Mouse (Mus musculus) hindbrain, embryonic 13.5 days (tissue): ENCODE data around the gene 4930435E12Rik. TPM values are rescaled to one million over a fixed set of nuclear protein-coding genes. Genes with fewer than 3 reads are reported as not detected.
"Not testable (repeated sequence)": the region's sequence is repeated elsewhere in the genome, so short reads cannot be mapped to it uniquely, and the experiment has no call there.

Source experiments
- ATAC-seq: fragments of 200-750 bp; cut with Nextera tagmentation; 2 replicates; pipeline ENCODE4 v1.8.0; 2017; ENCODE audit warnings: moderate TSS enrichment; ENCODE audit not compliant: low FRiP score
- H3K27ac ChIP-seq: fragments of 300-500 bp; sonication (generic); 2 replicates; pipeline ENCODE4 v1.5.1; 2015; ENCODE audit warnings: inconsistent platforms, mild to moderate bottlenecking, moderate library complexity
- H3K27me3 ChIP-seq: fragments of 300-500 bp; sonication (generic); 2 replicates; pipeline ENCODE4 v1.6.1; 2015; ENCODE audit warnings: mild to moderate bottlenecking, inconsistent platforms
- H3K36me3 ChIP-seq: fragments of 300-500 bp; sonication (generic); 2 replicates; pipeline ENCODE4 v1.6.1; 2015; ENCODE audit warnings: mild to moderate bottlenecking, inconsistent platforms
- H3K4me1 ChIP-seq: fragments of 300-500 bp; sonication (generic); replicated peaks from 2 replicates; pipeline ENCODE4 v1.6.1; 2015; ENCODE audit warnings: inconsistent platforms
- H3K4me2 ChIP-seq: fragments of 300-500 bp; sonication (generic); 2 replicates; pipeline ENCODE4 v1.6.1; 2015; ENCODE audit warnings: inconsistent platforms, mild to moderate bottlenecking, moderate library complexity
- H3K4me3 ChIP-seq: fragments of 300-500 bp; sonication (generic); 2 replicates; pipeline ENCODE4 v1.5.1; 2015; ENCODE audit warnings: mild to moderate bottlenecking, inconsistent platforms
- H3K9ac ChIP-seq: fragments of 300-500 bp; sonication (generic); 2 replicates; pipeline ENCODE4 v1.6.1; 2015; ENCODE audit warnings: mild to moderate bottlenecking, inconsistent platforms
- H3K9me3 ChIP-seq: fragments of 300-500 bp; sonication (generic); 2 replicates; pipeline ENCODE4 v1.6.1; 2016; ENCODE audit warnings: inconsistent platforms
- WGBS: fragments of 180-500 bp; shearing (Covaris S2); methylation state at CpG from one replicate; pipeline ENCODE4 v1.1.7; 2015; 5-methylcytosine and 5-hydroxymethylcytosine counted together
- polyA plus RNA-seq: library from polyadenylated mRNA; unstranded; fragments of >200 nt; fragmentation: Nextera tagmentation; extraction: Ambion mirVana; gene quantifications from 2 replicates; pipeline ENCODE4 v1.2.1, GENCODE M21; 2015

4930435E12Rik gene
- not detected in 2 replicates for polyA plus RNA-seq

DNA sequence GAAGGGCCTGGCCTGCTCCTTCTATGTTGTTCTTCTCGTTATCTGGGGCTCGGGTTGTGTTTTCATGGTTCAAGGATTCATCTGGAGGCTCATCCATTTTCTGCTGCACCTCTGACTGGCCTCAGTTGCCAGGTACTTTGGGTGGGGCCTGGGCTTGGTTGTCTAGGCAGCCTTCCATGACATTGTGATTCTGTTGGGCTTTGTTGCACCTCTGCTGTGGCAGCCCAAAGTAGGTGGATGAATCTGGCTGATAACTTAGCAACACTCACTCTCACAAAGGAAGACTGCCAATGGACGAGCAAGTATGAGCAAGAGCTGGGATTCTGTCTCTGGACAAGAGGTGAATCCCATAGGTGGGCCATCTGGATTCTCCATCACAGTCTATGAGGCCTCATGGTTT, at the start of gene 4930435E12Rik:
4930435E12Rik (minus strand) TSS at position 101 of the 400 bp plus-strand sequence.
- no peak for ATAC-seq
- no peak within 1 kb of the TSS for H3K4me3 ChIP-seq
- H3K4me2 ChIP-seq = no peak within 1 kb of the TSS
- no peak within 1 kb of the TSS for H3K9ac ChIP-seq
- H3K27me3 ChIP-seq = no peaks in the 10 kb centered on the region
- no peaks in the 10 kb centered on the region for H3K4me1 ChIP-seq
- H3K36me3 ChIP-seq = no peaks in the 10 kb centered on the region
- no peaks in the 10 kb centered on the region for H3K9me3 ChIP-seq
- WGBS = 93% methylated on average over 3 of the region's 3 CpGs
- no peak within 1 kb of the TSS for H3K27ac ChIP-seq

DNA sequence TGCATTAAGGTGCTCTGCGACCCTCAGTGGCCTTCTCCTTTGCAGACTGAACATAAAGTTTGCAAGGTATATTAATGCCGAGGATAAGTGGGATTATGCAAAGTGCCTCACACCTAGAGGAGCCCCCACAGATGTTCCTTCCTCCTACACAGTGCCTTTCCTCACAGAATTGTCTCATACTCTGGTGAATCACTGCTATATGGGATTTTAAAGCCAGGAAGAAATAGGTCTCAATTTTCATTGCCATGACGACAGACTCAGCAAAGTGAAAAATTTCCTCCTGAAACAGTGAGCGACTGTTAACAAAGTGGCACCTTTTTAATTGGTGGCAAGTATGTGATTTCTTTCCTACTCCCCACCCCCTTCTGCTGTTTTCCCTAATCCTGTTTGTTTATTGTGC, 45.9 kb upstream of the 4930435E12Rik start:
- Histone ChIP-seq H3K27ac (no peak overlapping the region), H3K27me3 (no peaks in the 10 kb centered on the region), H3K9ac (no peak overlapping the region), H3K4me3 (no peak overlapping the region), H3K4me2 (no peak overlapping the region), H3K36me3 (no peaks in the 10 kb centered on the region), H3K4me1 (no peaks in the 10 kb centered on the region), H3K9me3 (no peaks in the 10 kb centered on the region)
- WGBS = 42% methylated on average over 4 of the region's 4 CpGs
- no peak for ATAC-seq

DNA sequence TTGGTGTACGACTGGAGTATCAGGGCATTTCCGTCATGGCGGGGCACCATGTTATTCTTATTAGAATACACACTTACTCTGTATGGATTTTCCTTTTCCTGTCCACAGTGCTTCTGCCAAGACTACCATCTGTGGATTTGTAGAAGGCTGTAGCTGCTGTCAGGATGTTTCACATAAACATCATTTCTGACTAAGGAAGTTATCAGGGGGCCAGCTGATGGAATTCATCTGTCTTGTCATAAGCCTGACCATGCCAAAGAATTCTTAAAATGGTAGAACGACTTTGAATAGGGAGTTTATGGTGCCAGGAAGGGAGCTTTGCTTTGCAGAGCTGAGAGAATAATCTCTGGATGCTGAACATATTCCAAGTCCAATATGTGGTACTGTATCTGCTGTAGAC, 44.7 kb upstream of the 4930435E12Rik start:
- Histone ChIP-seq H3K9me3 (no peaks in the 10 kb centered on the region), H3K36me3 (no peaks in the 10 kb centered on the region), H3K27ac (no peak overlapping the region), H3K9ac (no peak overlapping the region), H3K4me2 (no peak overlapping the region), H3K4me3 (no peak overlapping the region), H3K27me3 (no peaks in the 10 kb centered on the region), H3K4me1 (no peaks in the 10 kb centered on the region)
- 91% methylated on average over 4 of the region's 4 CpGs for WGBS
- no peak for ATAC-seq

DNA sequence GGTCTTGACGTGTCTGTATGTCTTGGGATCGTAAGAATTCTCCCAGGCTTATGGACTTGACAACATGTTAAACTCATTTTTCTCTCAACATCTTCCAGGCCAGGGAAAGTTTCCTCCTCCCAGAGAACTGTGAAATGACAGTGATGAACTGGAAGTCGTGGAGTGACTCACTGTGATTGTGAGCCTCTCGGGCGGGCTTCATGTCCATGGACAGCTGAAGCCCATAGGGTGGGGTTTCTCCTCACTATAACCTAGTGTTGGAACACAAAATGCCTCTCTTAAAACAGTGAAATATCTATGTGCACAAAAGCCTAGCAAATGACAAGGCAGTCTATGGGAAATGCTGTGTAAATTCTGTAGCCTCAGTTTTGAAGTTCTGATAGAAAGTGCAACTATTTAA, 35.8 kb upstream of the 4930435E12Rik start:
- Histone ChIP-seq H3K27me3 (no peaks in the 10 kb centered on the region), H3K4me2 (no peak overlapping the region), H3K4me1 (no peaks in the 10 kb centered on the region), H3K4me3 (no peak overlapping the region), H3K9ac (no peak overlapping the region), H3K9me3 (no peaks in the 10 kb centered on the region), H3K27ac (no peak overlapping the region), H3K36me3 (no peaks in the 10 kb centered on the region)
- WGBS = 92% methylated on average over 5 of the region's 5 CpGs
- no peak for ATAC-seq

DNA sequence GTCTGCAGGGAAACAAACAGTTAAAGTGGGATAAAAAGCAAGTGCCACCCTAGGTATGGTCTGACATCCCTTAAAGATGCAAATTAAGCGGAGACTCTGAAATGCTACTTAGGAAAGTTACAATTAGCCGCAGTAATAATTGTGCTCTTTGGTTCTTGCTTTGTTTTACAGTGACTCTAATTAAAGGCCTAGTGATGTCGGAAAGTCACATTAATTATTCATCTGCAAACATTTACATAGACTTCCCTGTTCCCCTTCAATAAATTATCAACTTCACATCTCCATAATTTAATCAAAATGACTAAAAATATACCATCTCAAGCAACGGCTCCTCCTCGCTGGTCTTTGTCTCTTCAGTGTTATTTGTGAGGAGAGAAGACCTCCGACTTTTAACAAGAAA, 32.0 kb upstream of the 4930435E12Rik start:
- 46% methylated on average over 6 of the region's 6 CpGs for WGBS
- no peaks in the 10 kb centered on the region for H3K27me3 ChIP-seq
- no peaks in the 10 kb centered on the region for H3K36me3 ChIP-seq
- no peak overlapping the region for H3K9ac ChIP-seq
- no peaks in the 10 kb centered on the region for H3K9me3 ChIP-seq
- H3K4me2 ChIP-seq = no peak overlapping the region
- no peak overlapping the region for H3K4me3 ChIP-seq
- no peak for ATAC-seq
- H3K27ac ChIP-seq = no peak overlapping the region
- H3K4me1 ChIP-seq = no peaks in the 10 kb centered on the region

DNA sequence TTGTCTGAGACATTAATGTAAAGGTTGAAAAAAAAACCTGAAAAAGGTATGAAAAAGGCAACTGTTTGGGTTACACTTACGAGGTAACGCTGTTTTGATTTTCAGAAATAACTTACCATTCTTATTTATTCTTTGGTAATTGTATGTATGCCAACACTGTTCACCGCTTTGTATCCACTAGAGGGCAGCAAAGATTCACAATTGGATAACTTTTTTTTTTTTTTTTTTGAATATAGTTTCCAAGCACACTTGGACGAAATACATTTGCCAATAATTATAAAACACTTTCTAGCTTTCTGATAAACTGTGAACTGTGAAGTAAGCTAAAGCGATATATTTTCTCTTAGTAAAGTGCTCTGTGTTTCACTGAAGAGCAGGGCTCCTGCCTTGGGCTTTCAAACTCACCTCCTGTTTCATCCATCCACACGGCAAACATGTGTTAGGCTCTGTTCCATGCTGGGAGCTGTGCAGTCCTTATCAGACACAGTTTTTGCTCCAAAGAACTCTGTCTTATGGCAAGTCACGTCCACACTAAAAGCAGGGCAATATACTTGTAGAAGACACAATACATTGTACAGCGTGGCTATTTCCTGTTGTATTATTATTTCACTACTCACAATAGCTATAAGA, 29.7 kb upstream of the 4930435E12Rik start:
- no peaks in the 10 kb centered on the region for H3K4me1 ChIP-seq
- H3K4me2 ChIP-seq = no peak overlapping the region
- 34% methylated on average over 8 of the region's 8 CpGs for WGBS
- no peak overlapping the region for H3K27ac ChIP-seq
- H3K9ac ChIP-seq = no peak overlapping the region
- H3K27me3 ChIP-seq = no peaks in the 10 kb centered on the region
- ATAC-seq = no peak
- H3K36me3 ChIP-seq = no peaks in the 10 kb centered on the region
- H3K9me3 ChIP-seq = no peaks in the 10 kb centered on the region
- no peak overlapping the region for H3K4me3 ChIP-seq

DNA sequence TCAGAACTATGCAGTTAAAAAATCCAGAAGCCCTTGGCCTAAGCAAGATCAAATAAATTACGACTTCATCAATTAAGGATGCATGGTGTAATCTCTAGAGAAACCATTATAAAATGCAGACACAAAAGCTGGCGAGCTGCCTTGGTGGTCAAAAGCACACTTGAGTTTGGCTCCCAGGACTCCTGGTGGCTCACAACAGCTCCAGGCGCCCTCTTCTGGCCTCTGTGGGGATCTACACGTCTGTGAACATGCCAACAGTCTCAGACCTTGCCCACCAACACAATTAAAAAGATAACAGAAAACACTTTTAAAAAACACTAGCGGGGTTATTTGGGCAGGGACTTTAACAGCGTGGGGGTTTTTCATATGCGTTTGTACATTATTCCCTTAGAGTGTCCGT, 16.0 kb downstream of the 4930435E12Rik start:
- no peak for ATAC-seq

DNA sequence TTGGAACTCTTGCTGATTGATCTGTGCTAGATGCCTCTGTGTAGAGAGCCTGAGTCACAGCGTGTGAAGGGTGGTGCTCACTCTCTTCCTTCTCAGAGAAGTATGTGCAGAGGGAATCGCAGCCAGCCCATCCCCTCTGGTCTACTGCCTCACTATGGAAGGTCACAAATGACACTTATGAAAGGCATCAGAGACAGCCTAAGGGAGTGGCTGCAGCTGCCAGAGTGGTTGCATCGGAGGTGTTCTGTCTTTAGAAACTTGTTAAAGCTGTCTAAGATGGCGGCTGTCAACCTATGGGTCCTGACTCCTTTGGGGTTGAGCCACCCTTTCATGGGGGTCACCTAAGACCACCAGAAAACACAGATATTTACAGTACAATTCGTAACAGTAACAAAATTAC, 18.4 kb downstream of the 4930435E12Rik start:
- Histone ChIP-seq H3K4me3 (no peak overlapping the region), H3K4me2 (no peak overlapping the region), H3K36me3 (no peaks in the 10 kb centered on the region), H3K27ac (no peak overlapping the region), H3K9ac (no peak overlapping the region), H3K9me3 (0 out of 2 replicates have a peak, but pooled peaks cover 6% of the 10 kb centered on the region), H3K27me3 (no peaks in the 10 kb centered on the region), H3K4me1 (no peaks in the 10 kb centered on the region)
- ATAC-seq = no peak
- WGBS = 86% methylated on average over 5 of the region's 5 CpGs

More for the DNA sequence above, 16.0 kb downstream of the 4930435E12Rik start:
- Histone ChIP-seq H3K9ac (no peak overlapping the region), H3K36me3 (no peaks in the 10 kb centered on the region), H3K27ac (no peak overlapping the region), H3K9me3 (0 out of 2 replicates have a peak, but pooled peaks cover 6% of the 10 kb centered on the region), H3K4me1 (peaks cover 12% of the 10 kb centered on the region), H3K4me2 (no peak overlapping the region), H3K27me3 (no peaks in the 10 kb centered on the region), H3K4me3 (no peak overlapping the region)
- WGBS = 35% methylated on average over 8 of the region's 8 CpGs

DNA sequence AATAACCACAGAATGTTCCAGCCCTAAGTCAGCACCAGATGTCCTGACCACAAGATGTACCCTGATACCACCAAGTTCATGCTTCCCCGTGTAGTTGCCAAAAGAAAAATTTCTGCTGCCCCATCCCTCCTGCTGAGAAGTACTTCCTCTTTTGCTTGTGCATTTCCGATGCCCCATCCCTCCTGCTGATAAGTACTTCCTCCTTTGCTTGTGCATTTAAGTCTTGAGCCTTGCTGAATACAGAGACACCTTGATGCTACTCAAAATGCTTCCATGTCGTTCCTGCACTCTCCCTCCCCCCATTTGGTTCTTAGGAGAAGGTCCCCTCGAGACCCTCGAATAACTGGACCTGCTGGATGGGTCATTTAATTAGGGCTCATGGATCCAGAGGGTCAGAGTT, 20.8 kb downstream of the 4930435E12Rik start:
- not testable (repeated sequence) for ATAC-seq, H3K4me3 ChIP-seq, H3K9ac ChIP-seq, H3K9me3 ChIP-seq, H3K4me2 ChIP-seq, H3K36me3 ChIP-seq, H3K27ac ChIP-seq, H3K4me1 ChIP-seq, H3K27me3 ChIP-seq
- WGBS = 88% methylated on average over 5 of the region's 5 CpGs

DNA sequence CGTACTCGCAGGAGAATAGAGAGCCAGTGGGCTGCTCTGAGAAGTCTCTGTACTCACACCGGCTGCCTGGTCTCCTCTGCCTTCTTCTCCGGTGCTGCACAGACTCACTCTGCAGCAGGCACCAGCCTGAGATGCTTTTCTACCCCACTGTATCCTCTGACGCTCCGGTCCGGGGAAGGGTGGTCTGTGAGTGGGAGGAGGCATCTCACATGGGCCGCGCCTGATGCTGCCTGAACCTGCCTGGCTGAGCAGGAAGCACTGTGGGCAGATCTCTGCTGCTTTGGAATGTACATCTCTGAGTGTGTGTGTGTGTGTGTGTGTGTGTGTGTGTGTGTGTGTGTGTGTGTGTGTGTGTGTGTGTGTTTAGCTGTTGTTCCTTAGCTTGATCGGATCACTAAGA, 28.5 kb downstream of the 4930435E12Rik start, which contains the start of gene Upk1b:
Upk1b (minus strand) TSS at position 238 of the 400 bp plus-strand sequence.
- Histone ChIP-seq H3K4me2 (no peak within 1 kb of the TSS), H3K4me1 (no peaks in the 10 kb centered on the region), H3K9me3 (no peaks in the 10 kb centered on the region), H3K27ac (no peak within 1 kb of the TSS), H3K27me3 (no peaks in the 10 kb centered on the region), H3K9ac (no peak within 1 kb of the TSS), H3K36me3 (no peaks in the 10 kb centered on the region), H3K4me3 (no peak within 1 kb of the TSS)
- no peak for ATAC-seq
- 55% methylated on average over 10 of the region's 10 CpGs for WGBS

DNA sequence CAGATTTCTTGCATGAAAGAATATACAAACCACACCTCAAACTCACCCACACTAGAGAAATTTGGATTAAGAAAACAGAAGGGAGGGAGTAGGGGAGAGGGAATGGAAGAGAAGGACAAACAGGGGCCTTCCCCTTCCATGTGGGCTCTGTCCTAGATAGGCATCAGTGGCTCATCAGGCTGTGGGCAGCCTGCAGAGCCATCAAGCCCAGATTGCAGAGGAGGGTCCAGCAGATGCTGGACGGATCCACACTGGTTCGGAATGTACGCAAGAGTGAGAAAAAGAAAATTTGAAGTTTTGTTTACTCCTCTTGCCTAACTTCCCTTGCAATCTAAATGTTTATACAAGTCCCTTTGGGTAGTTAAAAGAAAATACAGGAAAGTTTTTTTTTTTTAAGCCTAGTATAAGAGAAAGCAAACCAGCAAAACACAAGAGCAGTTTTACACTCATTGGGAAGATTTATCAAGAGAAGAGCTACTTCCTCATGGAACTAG, 29.5 kb downstream of the 4930435E12Rik start:
- no peaks in the 10 kb centered on the region for H3K9me3 ChIP-seq
- no peaks in the 10 kb centered on the region for H3K4me1 ChIP-seq
- no peaks in the 10 kb centered on the region for H3K27me3 ChIP-seq
- no peaks in the 10 kb centered on the region for H3K36me3 ChIP-seq
- H3K27ac ChIP-seq = no peak overlapping the region
- H3K4me3 ChIP-seq = no peak overlapping the region
- 82% methylated on average over 3 of the region's 3 CpGs for WGBS
- no peak for ATAC-seq
- no peak overlapping the region for H3K9ac ChIP-seq
- no peak overlapping the region for H3K4me2 ChIP-seq

DNA sequence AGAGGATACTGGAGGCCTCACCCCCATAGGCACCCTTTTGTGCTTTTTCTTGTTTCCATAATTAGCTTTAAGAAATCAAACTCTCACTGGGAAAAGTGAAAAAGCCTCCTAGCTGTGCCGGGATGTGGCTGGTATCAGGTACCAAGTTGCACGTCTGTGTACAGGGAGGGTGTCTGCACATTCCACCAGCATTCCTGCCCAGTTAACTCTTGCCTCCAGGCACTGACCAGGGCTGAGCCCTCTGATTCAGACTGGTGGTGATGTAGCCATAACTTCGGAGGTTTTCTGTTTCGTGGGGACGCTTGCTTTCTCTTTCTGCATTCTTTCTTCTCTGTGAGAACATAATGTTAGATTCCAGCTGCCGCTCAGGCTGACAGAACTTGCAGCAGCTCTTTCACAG, 35.4 kb downstream of the 4930435E12Rik start:
- H3K9me3 ChIP-seq = no peaks in the 10 kb centered on the region
- H3K27ac ChIP-seq = no peak overlapping the region
- no peaks in the 10 kb centered on the region for H3K4me1 ChIP-seq
- no peaks in the 10 kb centered on the region for H3K27me3 ChIP-seq
- ATAC-seq = no peak
- H3K9ac ChIP-seq = no peak overlapping the region
- no peak overlapping the region for H3K4me2 ChIP-seq
- no peaks in the 10 kb centered on the region for H3K36me3 ChIP-seq
- 81% methylated on average over 6 of the region's 6 CpGs for WGBS
- H3K4me3 ChIP-seq = no peak overlapping the region

DNA sequence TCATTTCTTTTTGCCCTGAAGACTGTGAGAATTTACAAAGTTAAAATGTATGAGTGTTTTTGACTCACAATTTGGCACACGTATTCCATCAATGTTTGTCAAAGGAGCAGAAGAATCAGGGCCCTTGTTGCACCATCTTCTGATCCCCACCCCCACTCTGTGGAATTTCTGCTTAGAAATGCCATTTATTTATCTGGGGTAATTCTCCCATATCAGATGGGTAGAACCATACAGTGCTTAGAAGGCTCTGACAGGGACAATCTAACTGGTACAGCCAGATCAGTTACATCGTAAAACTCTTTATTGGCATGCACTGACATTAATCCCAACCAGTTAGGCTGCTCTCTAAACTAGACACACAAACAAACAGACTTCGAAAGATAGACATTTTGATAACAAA, 38.6 kb downstream of the 4930435E12Rik start:
- Histone ChIP-seq H3K9ac (no peak overlapping the region), H3K36me3 (no peaks in the 10 kb centered on the region), H3K9me3 (no peaks in the 10 kb centered on the region), H3K4me1 (no peaks in the 10 kb centered on the region), H3K27me3 (no peaks in the 10 kb centered on the region), H3K4me3 (no peak overlapping the region), H3K27ac (no peak overlapping the region), H3K4me2 (no peak overlapping the region)
- no peak for ATAC-seq
- WGBS = 89% methylated on average over 3 of the region's 3 CpGs
